Mouse (Mus musculus): ENCODE measurements around the gene Hspe1. TPM values are rescaled to one million over a fixed set of nuclear protein-coding genes. Genes with fewer than 3 reads are reported as not detected.
"Not testable (repeated sequence)": the region's sequence is repeated elsewhere in the genome, so short reads cannot be mapped to it uniquely, and the experiment has no call there.

Hspe1 gene
- polyA plus RNA-seq, 1 experiment from 2014 or later = 276 TPM

DNA sequence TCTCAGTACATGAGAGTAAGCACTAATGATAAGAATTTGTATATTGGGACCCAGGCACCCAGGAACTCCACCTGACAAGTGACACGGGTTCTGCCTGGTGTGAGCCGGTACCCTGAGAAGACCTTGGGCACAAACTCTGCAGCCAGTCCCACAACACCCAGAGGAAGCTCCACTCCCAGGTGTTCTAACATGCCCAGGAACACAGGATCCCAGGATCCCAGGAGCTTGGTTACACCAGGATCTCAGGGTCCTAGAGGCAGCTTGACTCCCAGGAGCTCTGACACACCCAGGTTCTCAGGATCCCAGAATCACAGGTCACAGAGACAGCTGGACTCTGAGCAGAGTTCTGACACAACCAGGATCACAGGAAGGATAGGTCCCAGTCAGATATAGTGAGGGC is 36.2 kb downstream of the Hspe1 start:
- not testable (repeated sequence) for H3K4me2 ChIP-seq (ENCODE audit: low read depth, low read length); H3K9ac ChIP-seq (ENCODE audit: low read length); H3K27ac ChIP-seq (ENCODE audit: low read length); H3K36me3 ChIP-seq (ENCODE audit: control insufficient read depth, insufficient read depth); H3K4me1 ChIP-seq (ENCODE audit: control insufficient read depth, insufficient read depth, low read length); H3K4me3 ChIP-seq (ENCODE audit: low read length); ATAC-seq (replicated peaks; ENCODE audit: extremely low read depth, insufficient read depth, low FRiP score); H3K9me3 ChIP-seq (replicated peaks; ENCODE audit: control insufficient read depth, low read length); H3K27me3 ChIP-seq (ENCODE audit: control insufficient read depth, insufficient read depth, low read length)
- 91% methylated on average over 2 of the region's 2 CpGs for WGBS

DNA sequence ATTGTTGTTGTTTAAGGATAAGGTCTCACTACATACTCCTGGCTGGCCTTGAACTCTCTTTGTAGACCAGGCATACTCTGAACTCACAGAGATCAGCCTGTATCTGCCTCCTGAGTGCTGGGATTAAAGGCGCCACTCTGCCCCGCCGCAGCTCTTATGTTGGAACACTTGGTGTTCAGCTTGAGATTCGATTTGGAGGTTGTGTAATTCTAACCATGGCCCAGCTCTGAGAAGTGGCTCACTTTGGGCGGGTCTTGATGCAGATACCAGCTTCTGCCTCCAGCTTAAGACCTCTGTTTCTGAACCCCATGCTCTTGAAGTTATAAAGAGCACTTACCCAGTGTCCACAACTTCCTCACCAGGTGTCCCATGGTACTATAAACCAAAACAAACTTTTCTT is 41.8 kb downstream of the Hspe1 start:
- 91% methylated on average over 5 of the region's 5 CpGs for WGBS
- Histone ChIP-seq H3K27me3 (ENCODE audit: control insufficient read depth, insufficient read depth, low read length) (no peaks in the 10 kb centered on the region), H3K9me3 (replicated peaks; ENCODE audit: control insufficient read depth, low read length) (no peaks in the 10 kb centered on the region), H3K36me3 (ENCODE audit: control insufficient read depth, insufficient read depth) (no peaks in the 10 kb centered on the region), H3K4me2 (ENCODE audit: low read depth, low read length) (no peak overlapping the region), H3K9ac (ENCODE audit: low read length) (no peak overlapping the region), H3K4me3 (ENCODE audit: low read length) (no peak overlapping the region), H3K4me1 (ENCODE audit: control insufficient read depth, insufficient read depth, low read length) (peaks cover 14% of the 10 kb centered on the region), H3K27ac (ENCODE audit: low read length) (no peak overlapping the region)
- ATAC-seq (replicated peaks; ENCODE audit: extremely low read depth, insufficient read depth, low FRiP score) = no peak

GRCm38 (mm10) chr1:55130190-55130916 is 42.4 kb downstream of the Hspe1 start:
- H3K36me3 ChIP-seq (ENCODE audit: control insufficient read depth, insufficient read depth) = no peaks in the 10 kb centered on the region
- no peak for ATAC-seq (replicated peaks; ENCODE audit: extremely low read depth, insufficient read depth, low FRiP score)
- H3K4me3 ChIP-seq (ENCODE audit: low read length) = peak overlapping the region; percentile 100
- no peaks in the 10 kb centered on the region for H3K27me3 ChIP-seq (ENCODE audit: control insufficient read depth, insufficient read depth, low read length)
- peak overlapping the region; percentile 85 for H3K9ac ChIP-seq (ENCODE audit: low read length)
- peak overlapping the region; percentile 98 for H3K27ac ChIP-seq (ENCODE audit: low read length)
- no peaks in the 10 kb centered on the region for H3K9me3 ChIP-seq (replicated peaks; ENCODE audit: control insufficient read depth, low read length)
- WGBS = 62% methylated on average over 10 of the region's 10 CpGs
- peaks cover 14% of the 10 kb centered on the region for H3K4me1 ChIP-seq (ENCODE audit: control insufficient read depth, insufficient read depth, low read length)
- H3K4me2 ChIP-seq (ENCODE audit: low read depth, low read length) = peak overlapping the region; percentile 80

GRCm38 (mm10) chr1:55130943-55131401 is 43.0 kb downstream of the Hspe1 start, which contains the start of gene Mob4:
Gene Mob4, plus strand, starts transcription at chr1:55131231.
- H3K4me1 ChIP-seq (ENCODE audit: control insufficient read depth, insufficient read depth, low read length) = peaks cover 14% of the 10 kb centered on the region
- H3K4me3 ChIP-seq (ENCODE audit: low read length) = peak within 1 kb of the TSS; percentile 100
- ATAC-seq (replicated peaks; ENCODE audit: extremely low read depth, insufficient read depth, low FRiP score) = peak; percentile 93
- peak within 1 kb of the TSS; percentile 100 for H3K9ac ChIP-seq (ENCODE audit: low read length)
- peak within 1 kb of the TSS; percentile 98 for H3K27ac ChIP-seq (ENCODE audit: low read length)
- H3K36me3 ChIP-seq (ENCODE audit: control insufficient read depth, insufficient read depth) = no peaks in the 10 kb centered on the region
- under 1% methylated on average over 35 of the region's 42 CpGs for WGBS
- no peaks in the 10 kb centered on the region for H3K27me3 ChIP-seq (ENCODE audit: control insufficient read depth, insufficient read depth, low read length)
- no peaks in the 10 kb centered on the region for H3K9me3 ChIP-seq (replicated peaks; ENCODE audit: control insufficient read depth, low read length)
- H3K4me2 ChIP-seq (ENCODE audit: low read depth, low read length) = peak within 1 kb of the TSS; percentile 80

DNA sequence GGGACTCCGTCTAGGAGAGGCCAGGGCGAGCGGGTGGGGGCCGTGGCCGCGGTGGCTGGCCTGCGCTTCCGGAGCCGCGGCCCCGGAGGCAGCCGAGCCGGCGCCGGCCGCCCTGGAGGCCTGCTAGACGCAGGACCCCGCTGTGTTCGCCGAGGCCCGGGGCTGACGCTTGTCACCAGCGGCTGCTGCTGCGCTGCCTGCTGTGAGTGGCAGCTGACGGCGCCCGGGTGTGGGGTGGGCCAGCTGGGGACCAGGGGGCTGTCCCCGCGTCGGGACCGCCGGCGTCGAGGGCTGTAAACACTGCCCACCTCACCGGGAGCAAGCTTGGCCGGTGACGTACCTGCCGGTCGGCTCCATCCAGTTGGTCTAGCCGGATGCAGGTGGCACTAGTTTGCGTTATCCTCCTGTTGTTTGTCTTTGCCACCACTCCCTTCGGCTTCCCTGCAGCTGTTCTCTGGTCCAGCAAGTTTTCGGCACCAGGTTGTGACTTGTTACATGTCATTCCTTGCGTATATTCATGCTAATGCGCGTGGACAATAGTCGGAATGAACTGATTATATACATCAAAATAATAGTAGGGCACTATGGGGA is 43.6 kb downstream of the Hspe1 start:
- under 1% methylated on average over 47 of the region's 47 CpGs for WGBS
- no peaks in the 10 kb centered on the region for H3K9me3 ChIP-seq (replicated peaks; ENCODE audit: control insufficient read depth, low read length)
- peak; percentile 78 for ATAC-seq (replicated peaks; ENCODE audit: extremely low read depth, insufficient read depth, low FRiP score)
- no peaks in the 10 kb centered on the region for H3K27me3 ChIP-seq (ENCODE audit: control insufficient read depth, insufficient read depth, low read length)
- peak overlapping the region; percentile 80 for H3K4me2 ChIP-seq (ENCODE audit: low read depth, low read length)
- H3K4me3 ChIP-seq (ENCODE audit: low read length) = peak overlapping the region; percentile 100
- H3K36me3 ChIP-seq (ENCODE audit: control insufficient read depth, insufficient read depth) = no peaks in the 10 kb centered on the region
- H3K9ac ChIP-seq (ENCODE audit: low read length) = peak overlapping the region; percentile 100
- H3K27ac ChIP-seq (ENCODE audit: low read length) = peak overlapping the region; percentile 98
- H3K4me1 ChIP-seq (ENCODE audit: control insufficient read depth, insufficient read depth, low read length) = peaks cover 14% of the 10 kb centered on the region

GRCm38 (mm10) chr1:55132308-55132707 is 44.4 kb downstream of the Hspe1 start:
- WGBS = 42% methylated on average over 4 of the region's 4 CpGs

DNA sequence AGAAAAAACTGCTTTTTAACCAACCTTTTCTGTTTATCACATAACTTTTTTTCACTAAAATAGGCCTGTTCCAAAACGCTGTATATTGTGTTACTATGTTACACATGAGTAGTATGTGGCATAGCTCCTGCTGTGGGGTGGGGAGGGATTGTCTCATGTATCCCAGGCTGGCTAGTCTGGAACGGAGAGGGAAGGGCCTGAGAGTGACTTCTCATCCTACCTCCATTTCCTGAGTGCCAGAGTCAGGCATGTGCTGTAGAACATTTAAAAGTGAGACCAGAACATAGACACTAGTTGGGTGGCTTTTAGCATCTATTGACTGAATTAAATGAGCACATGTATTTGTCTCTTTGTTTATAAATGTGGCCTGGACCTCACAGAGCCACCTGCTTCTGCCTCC is 45.2 kb downstream of the Hspe1 start:
- no peak for ATAC-seq (replicated peaks; ENCODE audit: extremely low read depth, insufficient read depth, low FRiP score)
- WGBS = 58% methylated on average over 2 of the region's 2 CpGs
- H3K36me3 ChIP-seq (ENCODE audit: control insufficient read depth, insufficient read depth) = peaks cover 7% of the 10 kb centered on the region; the same call in 1 of the 2 replicates
- H3K27ac ChIP-seq (ENCODE audit: low read length) = no peak overlapping the region
- no peaks in the 10 kb centered on the region for H3K27me3 ChIP-seq (ENCODE audit: control insufficient read depth, insufficient read depth, low read length)
- peaks cover 14% of the 10 kb centered on the region for H3K4me1 ChIP-seq (ENCODE audit: control insufficient read depth, insufficient read depth, low read length)
- H3K9ac ChIP-seq (ENCODE audit: low read length) = no peak overlapping the region
- H3K4me2 ChIP-seq (ENCODE audit: low read depth, low read length) = no peak overlapping the region
- H3K4me3 ChIP-seq (ENCODE audit: low read length) = no peak overlapping the region
- H3K9me3 ChIP-seq (replicated peaks; ENCODE audit: control insufficient read depth, low read length) = no peaks in the 10 kb centered on the region

More at GRCm38 (mm10) chr1:55132308-55132707, 44.4 kb downstream of the Hspe1 start:
- Histone ChIP-seq H3K9ac (ENCODE audit: low read length) (peak overlapping the region; percentile 100), H3K4me1 (ENCODE audit: control insufficient read depth, insufficient read depth, low read length) (peaks cover 14% of the 10 kb centered on the region), H3K27me3 (ENCODE audit: control insufficient read depth, insufficient read depth, low read length) (no peaks in the 10 kb centered on the region), H3K4me2 (ENCODE audit: low read depth, low read length) (peak overlapping the region; percentile 80), H3K36me3 (ENCODE audit: control insufficient read depth, insufficient read depth) (peaks cover under 1% of the 10 kb centered on the region; the same call in 1 of the 2 replicates), H3K27ac (ENCODE audit: low read length) (peak overlapping the region; percentile 32), H3K9me3 (replicated peaks; ENCODE audit: control insufficient read depth, low read length) (no peaks in the 10 kb centered on the region), H3K4me3 (ENCODE audit: low read length) (peak overlapping the region; percentile 100)
- ATAC-seq (replicated peaks; ENCODE audit: extremely low read depth, insufficient read depth, low FRiP score) = no peak

- Histone ChIP-seq H3K4me3 (ENCODE audit: low read length) (no peak overlapping the region), H3K27me3 (ENCODE audit: control insufficient read depth, insufficient read depth, low read length) (no peaks in the 10 kb centered on the region), H3K27ac (ENCODE audit: low read length) (no peak overlapping the region), H3K36me3 (ENCODE audit: control insufficient read depth, insufficient read depth) (peaks cover 9% of the 10 kb centered on the region; the same call in 1 of the 2 replicates), H3K4me1 (ENCODE audit: control insufficient read depth, insufficient read depth, low read length) (peaks cover 14% of the 10 kb centered on the region), H3K9ac (ENCODE audit: low read length) (no peak overlapping the region), H3K4me2 (ENCODE audit: low read depth, low read length) (no peak overlapping the region), H3K9me3 (replicated peaks; ENCODE audit: control insufficient read depth, low read length) (no peaks in the 10 kb centered on the region)
- WGBS = 90% methylated on average over 3 of the region's 3 CpGs
- no peak for ATAC-seq (replicated peaks; ENCODE audit: extremely low read depth, insufficient read depth, low FRiP score)
Observed at GRCm38 (mm10) chr1:55134301-55134700, 46.4 kb downstream of the Hspe1 start.

- H3K9ac ChIP-seq (ENCODE audit: low read length) = no peak overlapping the region
- no peak overlapping the region for H3K4me3 ChIP-seq (ENCODE audit: low read length)
- H3K36me3 ChIP-seq (ENCODE audit: control insufficient read depth, insufficient read depth) = peaks cover 12% of the 10 kb centered on the region; the same call in 1 of the 2 replicates
- no peak overlapping the region for H3K27ac ChIP-seq (ENCODE audit: low read length)
- H3K4me1 ChIP-seq (ENCODE audit: control insufficient read depth, insufficient read depth, low read length) = peaks cover 11% of the 10 kb centered on the region
- no peak overlapping the region for H3K4me2 ChIP-seq (ENCODE audit: low read depth, low read length)
- H3K9me3 ChIP-seq (replicated peaks; ENCODE audit: control insufficient read depth, low read length) = no peaks in the 10 kb centered on the region
- 97% methylated on average over 1 of the region's 1 CpGs for WGBS
- no peaks in the 10 kb centered on the region for H3K27me3 ChIP-seq (ENCODE audit: control insufficient read depth, insufficient read depth, low read length)
- no peak for ATAC-seq (replicated peaks; ENCODE audit: extremely low read depth, insufficient read depth, low FRiP score)
Observed at GRCm38 (mm10) chr1:55135846-55136245, 47.9 kb downstream of the Hspe1 start.
